Mouse (Mus musculus) lung, postnatal 0 days (tissue): ENCODE results near the gene Afm. TPM values are rescaled to one million over a fixed set of nuclear protein-coding genes. Genes with fewer than 3 reads are reported as not detected.

Experiments
- ATAC-seq: fragments of 200-750 bp; cut with Nextera tagmentation; 2 replicates; pipeline ENCODE4 v1.8.0; 2017; ENCODE audit warnings: moderate library complexity
- DNase-seq: peaks from one replicate; pipeline ENCODE4 v3.0.0-alpha.2; 2016; ENCODE audit warnings: low spot score
- H3K27ac ChIP-seq: fragments of 300-500 bp; sonication (generic); 2 replicates; pipeline ENCODE4 v1.5.1; 2014; ENCODE audit warnings: antibody characterized with exemption, mild to moderate bottlenecking, low read length, mixed read lengths
- H3K27me3 ChIP-seq: fragments of 300-500 bp; sonication (generic); replicated peaks from 2 replicates; pipeline ENCODE4 v1.6.1; 2014; ENCODE audit warnings: low read length, mixed read lengths; ENCODE audit not compliant: insufficient read depth
- H3K36me3 ChIP-seq: fragments of 300-500 bp; sonication (generic); 2 replicates; pipeline ENCODE4 v1.6.1; 2014; ENCODE audit warnings: low read length, mixed read lengths; ENCODE audit not compliant: insufficient read depth
- H3K4me1 ChIP-seq: fragments of 300-500 bp; sonication (generic); 2 replicates; pipeline ENCODE4 v1.6.1; 2014; ENCODE audit warnings: antibody characterized with exemption, low read depth, low read length, mixed read lengths; ENCODE audit not compliant: insufficient read depth
- H3K4me2 ChIP-seq: fragments of 300-500 bp; sonication (generic); replicated peaks from 2 replicates; pipeline ENCODE4 v1.6.1; 2014; ENCODE audit warnings: low read depth, mild to moderate bottlenecking, low read length, moderate library complexity, mixed read lengths
- H3K4me3 ChIP-seq: fragments of 300-500 bp; sonication (generic); 2 replicates; pipeline ENCODE4 v1.5.1; 2014; ENCODE audit warnings: low read depth, low read length
- H3K9ac ChIP-seq: fragments of 300-500 bp; sonication (generic); replicated peaks from 2 replicates; pipeline ENCODE4 v1.6.1; 2014; ENCODE audit warnings: low read depth, mild to moderate bottlenecking
- H3K9me3 ChIP-seq: fragments of 300-500 bp; sonication (generic); 2 replicates; pipeline ENCODE4 v1.6.1; 2016; ENCODE audit warnings: low read length, mixed read lengths
- CTCF ChIP-seq: IDR thresholded peaks from 2 replicates; pipeline ENCODE4 v1.5.1; 2016; ENCODE audit warnings: antibody characterized with exemption, mild to moderate bottlenecking
- EP300 ChIP-seq: IDR thresholded peaks from 2 replicates; pipeline ENCODE4 v1.6.1; 2016; ENCODE audit warnings: antibody characterized with exemption, mild to moderate bottlenecking, control low read depth
- WGBS: fragments of 180-500 bp; shearing (Covaris S2); extraction: QIAGEN DNeasy Blood & Tissue Kit; methylation state at CpG from one replicate; pipeline ENCODE4 v1.1.7; 2014; 5-methylcytosine and 5-hydroxymethylcytosine counted together
- polyA plus RNA-seq: library from polyadenylated mRNA; unstranded; fragments of >200 nt; fragmentation: Nextera tagmentation; extraction: Ambion mirVana; gene quantifications from 2 replicates; pipeline ENCODE4 v1.2.1, GENCODE M21; 2015

Afm gene
- polyA plus RNA-seq, 1 experiment from 2014 or later = not detected

GRCm38 (mm10) chr5:90478886-90479285 is 39.8 kb upstream of the Afm start:
- Histone ChIP-seq H3K4me2 (no peak overlapping the region), H3K4me1 (no peaks in the 10 kb centered on the region), H3K27ac (no peak overlapping the region), H3K9me3 (no peaks in the 10 kb centered on the region), H3K4me3 (no peak overlapping the region), H3K36me3 (no peaks in the 10 kb centered on the region), H3K9ac (no peak overlapping the region), H3K27me3 (no peaks in the 10 kb centered on the region)
- no peak for TF ChIP-seq EP300
- no peak for TF ChIP-seq CTCF
- DNase-seq (no peak), ATAC-seq (no peak)
- 78% methylated on average over 1 of the region's 1 CpGs for WGBS

- TF ChIP-seq CTCF (no peak), EP300 (no peak)
- no peak overlapping the region for H3K9ac ChIP-seq
- 78% methylated on average over 7 of the region's 7 CpGs for whole genome bisulfite sequencing
- ATAC-seq = no peak
- no peak overlapping the region for H3K4me2 ChIP-seq
- no peak overlapping the region for H3K4me3 ChIP-seq
- no peaks in the 10 kb centered on the region for H3K27me3 ChIP-seq
- no peaks in the 10 kb centered on the region for H3K9me3 ChIP-seq
- no peak overlapping the region for H3K27ac ChIP-seq
- no peaks in the 10 kb centered on the region for H3K36me3 ChIP-seq
- DNase-seq = no peak
- H3K4me1 ChIP-seq = no peaks in the 10 kb centered on the region
Measured at GRCm38 (mm10) chr5:90485597-90485996, 33.1 kb upstream of the Afm start.

GRCm38 (mm10) chr5:90488323-90488722 is 30.4 kb upstream of the Afm start:
- Histone ChIP-seq H3K4me2 (no peak overlapping the region), H3K36me3 (no peaks in the 10 kb centered on the region), H3K4me3 (no peak overlapping the region), H3K27ac (no peak overlapping the region), H3K9me3 (no peaks in the 10 kb centered on the region), H3K27me3 (no peaks in the 10 kb centered on the region), H3K4me1 (no peaks in the 10 kb centered on the region), H3K9ac (no peak overlapping the region)
- WGBS = 71% methylated on average over 7 of the region's 7 CpGs
- no peak for TF ChIP-seq EP300
- TF ChIP-seq CTCF = no peak
- DNase-seq (no peak), ATAC-seq (no peak)

GRCm38 (mm10) chr5:90490518-90490917 is 28.2 kb upstream of the Afm start, which contains the start of gene Afp:
Gene Afp, plus strand, starts transcription at chr5:90490737.
- Histone ChIP-seq H3K27ac (no peak within 1 kb of the TSS), H3K4me1 (no peaks in the 10 kb centered on the region), H3K27me3 (no peaks in the 10 kb centered on the region), H3K4me2 (no peak within 1 kb of the TSS), H3K4me3 (no peak within 1 kb of the TSS), H3K9me3 (no peaks in the 10 kb centered on the region), H3K36me3 (no peaks in the 10 kb centered on the region), H3K9ac (no peak within 1 kb of the TSS)
- TF ChIP-seq CTCF = no peak
- TF ChIP-seq EP300 = no peak
- WGBS = 57% methylated on average over 7 of the region's 7 CpGs
- DNase-seq (no peak), ATAC-seq (no peak)

- Histone ChIP-seq H3K9ac (no peak overlapping the region), H3K27ac (no peak overlapping the region), H3K9me3 (no peaks in the 10 kb centered on the region), H3K4me3 (no peak overlapping the region), H3K27me3 (no peaks in the 10 kb centered on the region), H3K4me1 (no peaks in the 10 kb centered on the region), H3K4me2 (no peak overlapping the region), H3K36me3 (no peaks in the 10 kb centered on the region)
- ATAC-seq (no peak), DNase-seq (no peak)
- 59% methylated on average over 9 of the region's 9 CpGs for WGBS
- TF ChIP-seq EP300 (no peak), CTCF (no peak)
Measured at GRCm38 (mm10) chr5:90492440-90492839, 26.3 kb upstream of the Afm start.

GRCm38 (mm10) chr5:90494308-90494707 is 24.4 kb upstream of the Afm start:
- H3K27me3 ChIP-seq = no peaks in the 10 kb centered on the region
- no peaks in the 10 kb centered on the region for H3K9me3 ChIP-seq
- H3K27ac ChIP-seq = no peak overlapping the region
- H3K4me3 ChIP-seq = no peak overlapping the region
- 87% methylated on average over 4 of the region's 4 CpGs for WGBS
- DNase-seq = no peak
- TF ChIP-seq EP300 (no peak), CTCF (no peak)
- no peak for ATAC-seq
- no peak overlapping the region for H3K9ac ChIP-seq
- H3K4me1 ChIP-seq = no peaks in the 10 kb centered on the region
- no peaks in the 10 kb centered on the region for H3K36me3 ChIP-seq
- no peak overlapping the region for H3K4me2 ChIP-seq

- ATAC-seq = no peak
- no peak overlapping the region for H3K9ac ChIP-seq
- no peaks in the 10 kb centered on the region for H3K36me3 ChIP-seq
- no peak overlapping the region for H3K27ac ChIP-seq
- no peaks in the 10 kb centered on the region for H3K9me3 ChIP-seq
- no peak for DNase-seq
- 54% methylated on average over 7 of the region's 7 CpGs for WGBS
- TF ChIP-seq EP300 = no peak
- no peak for TF ChIP-seq CTCF
- H3K4me3 ChIP-seq = no peak overlapping the region
- no peaks in the 10 kb centered on the region for H3K4me1 ChIP-seq
- no peaks in the 10 kb centered on the region for H3K27me3 ChIP-seq
- no peak overlapping the region for H3K4me2 ChIP-seq
Measured at GRCm38 (mm10) chr5:90499509-90499908, 19.2 kb upstream of the Afm start.
